Mouse (Mus musculus): ENCODE data around the gene Ripor3. TPM values are rescaled to one million over a fixed set of nuclear protein-coding genes. Genes with fewer than 3 reads are reported as not detected.
"Not testable (repeated sequence)": the region's sequence is repeated elsewhere in the genome, so short reads cannot be mapped to it uniquely, and the experiment has no call there.

The Ripor3 gene
- polyA plus RNA-seq (2016; fragmentation: Nextera tagmentation; extraction: Ambion mirVana) = 1.1 and 1.3 TPM in 2 replicates

GRCm38 (mm10) chr2:168009936-168010668 lies at the start of gene Ripor3:
Gene Ripor3 (minus strand): TSS chr2:168010618.
- no peak for ATAC-seq (ENCODE audit: low FRiP score)
- H3K9ac ChIP-seq = no peak within 1 kb of the TSS
- H3K27me3 ChIP-seq = no peaks in the 10 kb centered on the region
- peaks cover 26% of the 10 kb centered on the region for H3K4me1 ChIP-seq
- H3K4me2 ChIP-seq (replicated peaks) = no peak within 1 kb of the TSS
- WGBS = 38% methylated on average over 9 of the region's 9 CpGs
- H3K4me3 ChIP-seq = no peak within 1 kb of the TSS
- no peak within 1 kb of the TSS for H3K27ac ChIP-seq
- no peaks in the 10 kb centered on the region for H3K36me3 ChIP-seq
- no peaks in the 10 kb centered on the region for H3K9me3 ChIP-seq (replicated peaks)

GRCm38 (mm10) chr2:168059200-168059790 lies 48.9 kb upstream of the Ripor3 start:
- Histone ChIP-seq H3K4me3 (no peak overlapping the region), H3K36me3 (no peaks in the 10 kb centered on the region), H3K27me3 (no peaks in the 10 kb centered on the region), H3K9me3 (replicated peaks) (no peaks in the 10 kb centered on the region), H3K4me2 (replicated peaks) (no peak overlapping the region), H3K9ac (no peak overlapping the region), H3K27ac (no peak overlapping the region), H3K4me1 (peaks cover 9% of the 10 kb centered on the region; the same call in 1 of the 2 replicates)
- 82% methylated on average over 6 of the region's 6 CpGs for WGBS
- ATAC-seq (ENCODE audit: low FRiP score) = no peak

GRCm38 (mm10) chr2:168058488-168059199 lies 48.2 kb upstream of the Ripor3 start:
- H3K9me3 ChIP-seq (replicated peaks) = no peaks in the 10 kb centered on the region
- no peak overlapping the region for H3K9ac ChIP-seq
- H3K36me3 ChIP-seq = no peaks in the 10 kb centered on the region
- 32% methylated on average over 13 of the region's 13 CpGs for WGBS
- no peak overlapping the region for H3K4me3 ChIP-seq
- H3K27me3 ChIP-seq = no peaks in the 10 kb centered on the region
- ATAC-seq (ENCODE audit: low FRiP score) = no peak
- H3K27ac ChIP-seq = no peak overlapping the region
- H3K4me2 ChIP-seq (replicated peaks) = no peak overlapping the region
- peaks cover 9% of the 10 kb centered on the region; the same call in 1 of the 2 replicates for H3K4me1 ChIP-seq

DNA sequence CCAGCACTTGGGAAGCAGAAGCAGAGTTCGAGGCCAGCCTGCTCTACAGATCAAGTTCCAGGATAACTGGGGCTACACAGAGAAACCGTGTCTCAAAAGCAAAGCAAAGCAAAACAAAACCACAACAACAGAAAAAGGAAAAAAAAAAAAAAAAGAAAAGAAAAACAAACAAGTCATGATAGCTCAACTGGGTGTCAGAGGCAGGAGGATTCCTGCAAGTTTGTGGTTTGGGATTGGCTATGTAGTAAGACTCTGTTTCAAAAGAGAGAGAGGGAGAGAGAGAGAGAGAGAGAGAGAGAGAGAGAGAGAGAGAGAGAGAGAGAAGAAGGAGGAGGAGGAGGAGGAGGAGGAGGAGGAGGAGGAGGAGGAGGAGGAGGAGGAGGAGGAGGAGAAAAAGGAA lies 47.5 kb upstream of the Ripor3 start:
- not testable (repeated sequence) for H3K27ac ChIP-seq; H3K36me3 ChIP-seq; H3K27me3 ChIP-seq; ATAC-seq (ENCODE audit: low FRiP score); H3K9ac ChIP-seq; H3K4me1 ChIP-seq; H3K4me3 ChIP-seq; H3K9me3 ChIP-seq (replicated peaks); H3K4me2 ChIP-seq (replicated peaks)
- WGBS = 61% methylated on average over 2 of the region's 2 CpGs

DNA sequence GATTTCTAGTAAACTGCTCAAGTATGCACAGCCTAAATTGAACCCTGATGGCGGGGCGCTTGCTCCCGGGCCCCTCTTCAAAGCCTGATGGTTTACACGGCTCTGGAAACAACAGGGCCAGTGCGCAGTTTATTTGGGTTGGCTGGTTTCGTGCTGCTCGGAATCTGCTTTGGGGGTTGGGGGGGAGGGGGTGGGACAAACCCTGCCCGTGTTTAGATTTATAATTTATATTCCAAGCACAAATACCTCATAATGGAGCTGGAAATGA lies 46.2 kb upstream of the Ripor3 start:
- Histone ChIP-seq H3K27ac (no peak overlapping the region), H3K9me3 (replicated peaks) (no peaks in the 10 kb centered on the region)
- ATAC-seq (ENCODE audit: low FRiP score) = no peak

GRCm38 (mm10) chr2:168055910-168056665 lies 45.7 kb upstream of the Ripor3 start:
- 37% methylated on average over 14 of the region's 14 CpGs for WGBS
- peaks cover 9% of the 10 kb centered on the region; the same call in 1 of the 2 replicates for H3K4me1 ChIP-seq
- ATAC-seq (ENCODE audit: low FRiP score) = no peak
- H3K9me3 ChIP-seq (replicated peaks) = no peaks in the 10 kb centered on the region
- no peak overlapping the region for H3K4me3 ChIP-seq
- H3K9ac ChIP-seq = no peak overlapping the region; the same call in 1 of the 2 replicates
- no peaks in the 10 kb centered on the region for H3K36me3 ChIP-seq
- no peak overlapping the region for H3K4me2 ChIP-seq (replicated peaks)
- H3K27ac ChIP-seq = no peak overlapping the region
- H3K27me3 ChIP-seq = peaks cover 17% of the 10 kb centered on the region

More for the DNA sequence above, 46.2 kb upstream of the Ripor3 start:
- Histone ChIP-seq H3K4me1 (peaks cover 9% of the 10 kb centered on the region; the same call in 1 of the 2 replicates), H3K4me3 (no peak overlapping the region), H3K4me2 (replicated peaks) (no peak overlapping the region), H3K36me3 (no peaks in the 10 kb centered on the region), H3K27me3 (peaks cover 12% of the 10 kb centered on the region), H3K9ac (no peak overlapping the region; the same call in 1 of the 2 replicates)
- 46% methylated on average over 8 of the region's 8 CpGs for WGBS

DNA sequence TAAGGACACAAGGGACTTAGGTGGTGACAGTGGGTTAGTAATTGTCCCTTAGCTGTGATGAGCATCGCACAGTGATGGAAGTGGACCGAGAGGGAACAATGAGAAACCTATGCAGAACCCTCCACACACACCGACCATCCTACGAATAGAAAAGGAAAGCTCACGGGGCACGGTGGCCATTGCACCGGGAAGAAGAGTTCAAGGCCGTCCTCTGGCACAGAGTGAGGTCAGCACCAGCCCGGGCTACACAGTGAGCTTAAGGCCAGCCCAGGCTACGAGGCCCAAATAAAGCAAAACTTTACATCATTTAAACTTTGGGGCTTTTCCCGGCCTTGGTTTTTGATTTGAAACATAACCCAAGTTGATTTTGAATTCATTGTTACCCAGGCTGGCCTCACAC lies 43.7 kb upstream of the Ripor3 start:
- H3K4me2 ChIP-seq (replicated peaks) = no peak overlapping the region
- no peak overlapping the region for H3K9ac ChIP-seq
- H3K4me1 ChIP-seq = peaks cover 24% of the 10 kb centered on the region
- peaks cover 36% of the 10 kb centered on the region for H3K27me3 ChIP-seq
- H3K27ac ChIP-seq = no peak overlapping the region
- no peaks in the 10 kb centered on the region for H3K9me3 ChIP-seq (replicated peaks)
- H3K4me3 ChIP-seq = no peak overlapping the region
- no peak for ATAC-seq (ENCODE audit: low FRiP score)
- no peaks in the 10 kb centered on the region for H3K36me3 ChIP-seq
- 83% methylated on average over 11 of the region's 11 CpGs for WGBS

DNA sequence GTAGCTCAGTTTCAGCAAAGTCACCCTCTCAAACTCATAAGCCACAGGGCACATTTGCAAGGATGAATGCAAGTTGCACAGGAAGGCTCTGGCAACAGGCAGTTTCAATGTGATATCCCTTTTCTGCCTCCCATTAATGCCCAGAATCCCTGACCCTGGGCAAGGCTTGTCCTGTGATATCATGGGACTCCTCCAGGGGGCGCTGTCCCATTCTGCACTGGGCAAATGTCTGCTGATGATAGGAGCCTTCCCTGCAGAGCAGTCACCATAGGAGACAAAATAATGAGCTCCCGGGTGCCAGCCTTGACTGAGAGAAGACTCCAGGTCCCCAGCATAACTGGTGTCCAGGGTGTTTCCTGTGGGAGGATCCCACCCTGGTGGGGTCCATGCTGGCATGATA lies 42.3 kb upstream of the Ripor3 start:
- no peak for ATAC-seq (ENCODE audit: low FRiP score)
- H3K4me1 ChIP-seq = peaks cover 26% of the 10 kb centered on the region
- no peaks in the 10 kb centered on the region for H3K36me3 ChIP-seq
- no peak overlapping the region for H3K27ac ChIP-seq
- whole genome bisulfite sequencing = 16% methylated on average over 2 of the region's 2 CpGs
- no peak overlapping the region for H3K4me3 ChIP-seq
- no peaks in the 10 kb centered on the region for H3K9me3 ChIP-seq (replicated peaks)
- no peak overlapping the region for H3K4me2 ChIP-seq (replicated peaks)
- H3K27me3 ChIP-seq = peaks cover 51% of the 10 kb centered on the region
- H3K9ac ChIP-seq = no peak overlapping the region

- Histone ChIP-seq H3K4me3 (no peak overlapping the region), H3K9me3 (replicated peaks) (no peaks in the 10 kb centered on the region), H3K27ac (no peak overlapping the region), H3K9ac (no peak overlapping the region), H3K36me3 (no peaks in the 10 kb centered on the region), H3K27me3 (peaks cover 55% of the 10 kb centered on the region), H3K4me1 (peaks cover 26% of the 10 kb centered on the region), H3K4me2 (replicated peaks) (no peak overlapping the region)
- ATAC-seq (ENCODE audit: low FRiP score) = no peak
- WGBS = 95% methylated on average over 1 of the region's 1 CpGs
Observed at GRCm38 (mm10) chr2:168052156-168052555, 41.7 kb upstream of the Ripor3 start.

DNA sequence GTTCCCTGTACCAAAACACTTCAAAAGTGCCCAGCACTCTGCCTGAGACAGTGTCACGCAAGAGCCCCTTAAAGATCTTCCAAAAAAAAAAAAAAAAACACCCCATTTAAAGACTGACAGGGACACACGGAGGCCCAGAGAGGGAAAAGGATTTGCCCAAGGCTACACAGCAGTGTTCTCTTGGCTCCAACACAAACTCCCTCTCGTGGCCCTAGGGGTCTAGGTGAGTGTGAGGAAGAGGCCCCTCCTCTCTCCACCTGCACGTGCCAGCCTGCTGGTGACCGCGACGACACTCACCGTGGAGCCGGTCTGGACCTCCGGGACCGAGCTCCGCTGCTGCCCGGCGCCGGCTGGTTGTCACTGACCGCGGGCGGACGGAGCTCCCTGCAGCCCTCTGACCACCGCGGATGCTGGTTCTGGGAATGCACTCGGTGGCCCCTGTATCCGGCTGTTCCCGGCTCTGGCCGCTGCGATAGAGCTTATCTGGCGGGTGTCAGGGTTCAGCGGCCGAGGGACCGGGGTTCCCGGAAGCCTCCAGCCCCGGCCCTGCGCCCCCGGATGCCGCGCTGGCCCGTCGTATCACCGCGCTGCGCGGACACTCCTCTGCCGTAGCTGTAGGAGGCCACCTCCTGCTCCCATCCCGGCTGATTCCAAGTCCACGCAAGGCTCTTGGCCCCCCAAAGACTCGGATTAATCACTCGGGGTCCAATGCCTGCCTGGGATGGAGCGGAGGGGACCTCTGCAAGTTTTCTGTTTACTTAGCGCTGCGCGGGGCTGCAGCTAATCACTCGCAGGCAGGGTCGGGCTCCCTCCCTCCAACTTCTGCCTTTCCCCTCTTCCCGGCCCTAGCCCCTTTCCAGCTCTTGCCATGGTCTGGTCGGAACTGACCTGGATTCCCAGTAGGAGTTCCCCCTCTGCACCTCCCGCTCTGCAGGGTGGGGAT lies 39.9 kb upstream of the Ripor3 start:
- Histone ChIP-seq H3K27me3 (peaks cover 55% of the 10 kb centered on the region), H3K4me1 (peaks cover 21% of the 10 kb centered on the region), H3K4me2 (replicated peaks) (peak overlapping the region; percentile 80), H3K9ac (peak overlapping the region; percentile 59), H3K4me3 (peak overlapping the region; percentile 46), H3K9me3 (replicated peaks) (no peaks in the 10 kb centered on the region; the same call in 1 of the 2 replicates), H3K27ac (no peak overlapping the region), H3K36me3 (no peaks in the 10 kb centered on the region)
- 1% methylated on average over 48 of the region's 56 CpGs for WGBS
- ATAC-seq (ENCODE audit: low FRiP score) = no peak

- H3K4me2 ChIP-seq (replicated peaks) = peak overlapping the region; percentile 80
- H3K27ac ChIP-seq = no peak overlapping the region
- no peak for ATAC-seq (ENCODE audit: low FRiP score)
- 13% methylated on average over 16 of the region's 16 CpGs for WGBS
- no peaks in the 10 kb centered on the region; the same call in 1 of the 2 replicates for H3K9me3 ChIP-seq (replicated peaks)
- peaks cover 55% of the 10 kb centered on the region for H3K27me3 ChIP-seq
- H3K4me3 ChIP-seq = peak overlapping the region; percentile 11; the same call in 1 of the 2 replicates
- H3K4me1 ChIP-seq = peaks cover 23% of the 10 kb centered on the region
- H3K36me3 ChIP-seq = no peaks in the 10 kb centered on the region
- no peak overlapping the region for H3K9ac ChIP-seq
Observed at GRCm38 (mm10) chr2:168049002-168049635, 38.7 kb upstream of the Ripor3 start.
